Mouse (Mus musculus): ENCODE measurements around the gene Rspry1. TPM values are rescaled to one million over a fixed set of nuclear protein-coding genes. Genes with fewer than 3 reads are reported as not detected.

Rspry1 gene
- total RNA-seq, 2 experiments from 2014 or later, result 23.3 to 25.3 TPM

DNA sequence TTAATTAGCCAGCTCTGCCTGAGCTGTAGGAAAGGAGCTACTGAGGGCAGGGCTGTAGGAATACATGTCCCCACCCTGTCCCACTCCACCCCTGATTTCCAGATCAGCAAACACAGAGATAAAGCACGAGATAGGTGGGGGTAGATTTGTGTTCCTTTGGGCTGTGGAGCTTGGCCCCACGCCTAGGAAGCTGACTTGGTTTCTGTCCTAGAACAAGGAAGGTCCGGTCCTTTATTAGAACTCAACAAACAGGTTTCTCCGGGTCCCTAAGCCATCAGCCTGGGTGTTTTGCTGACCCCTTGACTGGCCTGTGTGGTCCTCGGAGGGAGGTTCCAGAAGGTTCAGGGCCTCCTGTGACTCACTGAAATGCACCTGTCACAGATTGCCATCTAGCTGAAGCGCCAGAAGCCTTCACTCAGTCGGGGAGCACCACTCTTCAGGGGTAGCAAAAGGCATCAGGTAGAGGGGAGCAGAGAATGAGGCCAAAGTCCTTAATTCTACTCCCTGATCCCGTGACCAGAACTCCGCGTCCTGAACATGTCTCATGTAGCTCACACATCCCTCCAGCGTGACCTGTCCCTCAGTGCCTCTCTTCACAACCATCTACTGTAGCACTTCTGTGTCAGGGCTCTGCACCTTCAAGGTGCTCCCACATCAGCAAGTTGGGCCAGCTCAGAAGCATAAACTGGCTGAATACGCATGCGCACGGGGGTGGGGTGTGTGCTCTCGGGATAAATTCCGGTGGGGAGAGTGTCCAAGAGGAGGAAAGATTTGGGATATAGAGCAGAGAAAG, 81.2 kb downstream of the Rspry1 start:
- peak in 1 of 2 experiments; percentile 14 for DNase-seq (ENCODE audit: low spot score in 2 of 2)

DNA sequence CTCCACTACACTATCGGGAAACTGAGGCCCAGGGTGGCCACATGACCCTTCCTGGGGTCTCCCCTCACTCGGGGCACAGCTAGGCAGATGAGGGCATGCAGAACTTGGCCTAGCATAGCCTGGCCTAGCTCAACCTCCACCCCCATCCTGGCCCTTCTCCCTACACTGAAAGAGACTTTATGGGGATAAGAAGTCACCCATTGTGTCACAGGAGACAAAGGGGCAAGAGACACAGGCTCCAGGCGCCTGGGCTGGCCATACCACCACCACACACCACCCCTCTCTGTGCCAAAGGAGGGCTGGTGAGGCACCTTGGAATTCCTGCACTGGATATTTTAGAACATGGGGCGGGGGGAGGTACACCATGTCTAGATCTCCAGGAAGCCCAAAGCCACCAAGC, 82.5 kb downstream of the Rspry1 start:
- no peak for DNase-seq (ENCODE audit: low spot score in 2 of 2)

DNA sequence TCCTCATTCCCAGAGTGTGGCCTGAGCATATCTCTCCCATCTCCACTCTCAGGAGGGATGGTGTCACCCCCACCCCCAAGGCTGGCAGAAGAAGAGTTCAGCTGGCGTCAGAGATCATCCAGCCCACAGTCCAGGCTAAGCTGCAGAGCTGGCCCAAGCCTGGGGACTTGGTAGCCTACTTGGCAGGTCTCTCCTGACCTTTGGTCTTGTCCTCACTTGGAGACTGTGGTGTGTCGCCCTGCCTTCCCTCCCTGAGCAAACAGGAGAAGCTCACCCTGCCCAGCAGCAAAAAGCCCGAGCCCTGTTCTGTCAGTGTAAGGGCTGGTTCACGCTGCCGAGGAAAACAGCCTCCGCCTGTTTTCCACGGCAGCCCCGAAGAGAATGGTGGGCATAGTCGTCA, 84.2 kb downstream of the Rspry1 start:
- DNase-seq (ENCODE audit: low spot score in 2 of 2), result no peak

DNA sequence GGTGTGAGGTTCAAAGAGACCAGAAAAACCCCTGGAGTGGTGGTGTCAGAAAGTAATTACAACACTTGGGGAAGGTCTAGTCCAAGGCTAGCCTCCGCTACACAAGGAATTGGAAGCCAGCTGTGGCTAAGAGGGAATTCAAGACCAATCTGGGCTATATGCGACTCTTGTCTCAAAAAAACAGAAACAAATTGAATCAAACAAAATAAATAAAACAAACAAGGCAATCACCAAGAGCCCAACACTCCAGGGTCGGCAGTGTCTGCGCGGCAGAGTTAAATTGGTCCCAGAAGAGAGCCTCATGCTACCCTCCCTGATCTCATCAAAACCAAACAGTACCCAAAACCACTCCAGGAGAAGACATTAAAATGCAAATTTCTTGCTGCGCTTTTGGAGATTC, 93.0 kb downstream of the Rspry1 start:
- peak in 1 of 2 experiments; percentile 10 for DNase-seq (ENCODE audit: low spot score in 2 of 2)

DNA sequence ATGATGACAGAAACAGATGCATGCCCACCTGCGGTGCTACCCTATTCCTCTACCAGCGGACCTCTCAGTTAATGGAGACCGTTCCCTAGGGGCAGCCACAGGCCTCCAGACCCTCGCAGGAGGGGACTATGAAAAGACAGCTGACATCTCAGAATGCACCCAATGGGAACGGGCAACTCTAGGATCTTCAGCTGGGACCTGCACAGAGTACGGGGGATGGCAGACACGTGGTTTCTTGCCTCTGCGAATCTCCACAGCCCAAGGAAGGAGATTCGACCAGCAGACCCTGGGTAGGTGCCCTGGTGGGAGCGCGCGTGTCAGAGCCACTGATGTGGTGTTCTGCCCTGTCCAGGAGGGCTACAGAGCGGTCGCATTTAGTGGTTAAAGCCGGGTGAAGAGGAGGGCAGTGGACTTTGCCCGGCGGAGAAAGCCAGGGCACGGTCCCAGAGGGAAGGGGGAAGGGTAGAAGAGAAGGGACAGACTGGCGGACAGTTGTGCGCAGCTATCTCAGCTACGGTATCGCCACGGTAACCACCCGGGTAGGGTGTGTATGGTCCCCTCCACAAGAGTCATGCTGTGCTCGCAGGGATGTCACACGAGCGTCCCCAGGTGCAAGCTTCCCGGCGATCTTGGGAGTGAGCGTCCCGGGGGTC, 93.7 kb downstream of the Rspry1 start:
- peak in 1 of 2 experiments; percentile 27 for DNase-seq (ENCODE audit: low spot score in 2 of 2)

DNA sequence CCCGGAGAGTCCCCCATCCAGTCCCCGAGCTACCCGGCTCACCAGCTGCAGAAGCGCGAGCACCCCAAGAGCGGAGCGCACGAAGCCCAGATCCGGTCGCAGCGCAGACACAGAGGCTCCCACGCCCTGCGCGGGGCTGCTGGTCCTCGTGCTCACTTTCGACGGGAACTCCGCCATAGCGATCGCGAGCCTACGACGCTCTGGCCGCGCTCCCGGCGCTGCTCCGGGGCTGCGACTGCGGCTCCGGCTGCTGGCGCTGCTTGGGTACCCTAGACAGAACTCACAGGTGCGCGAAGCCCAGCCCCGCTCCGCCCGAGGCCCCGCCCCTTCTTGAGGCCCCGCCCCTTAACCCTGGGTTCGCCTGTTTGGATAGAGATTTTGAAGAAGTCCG, 94.3 kb downstream of the Rspry1 start, which contains the start of gene Pllp:
Pllp (minus strand) TSS at position 285 of the 391 bp plus-strand sequence.
- DNase-seq (ENCODE audit: low spot score in 2 of 2), result no peak

DNA sequence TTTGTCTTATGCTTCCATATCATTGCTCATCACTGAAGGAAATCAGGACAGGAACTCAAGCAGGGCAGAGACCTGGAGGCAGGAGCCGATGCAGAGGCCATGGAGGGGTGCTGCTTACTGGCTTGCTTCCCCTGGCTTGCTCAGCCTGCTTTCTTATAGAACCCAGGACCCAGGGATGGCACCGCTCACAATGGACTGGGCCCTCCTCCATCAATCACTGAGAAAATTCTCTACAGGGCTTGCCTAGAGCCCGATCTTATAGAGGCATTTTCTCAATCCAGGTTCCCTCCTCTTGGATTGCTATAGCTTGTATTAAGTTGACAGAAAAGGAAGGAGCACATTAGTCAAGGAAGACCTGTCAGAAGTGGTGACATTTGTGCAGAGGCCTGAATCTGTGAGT, 94.8 kb downstream of the Rspry1 start:
- no peak for DNase-seq (ENCODE audit: low spot score in 2 of 2)

DNA sequence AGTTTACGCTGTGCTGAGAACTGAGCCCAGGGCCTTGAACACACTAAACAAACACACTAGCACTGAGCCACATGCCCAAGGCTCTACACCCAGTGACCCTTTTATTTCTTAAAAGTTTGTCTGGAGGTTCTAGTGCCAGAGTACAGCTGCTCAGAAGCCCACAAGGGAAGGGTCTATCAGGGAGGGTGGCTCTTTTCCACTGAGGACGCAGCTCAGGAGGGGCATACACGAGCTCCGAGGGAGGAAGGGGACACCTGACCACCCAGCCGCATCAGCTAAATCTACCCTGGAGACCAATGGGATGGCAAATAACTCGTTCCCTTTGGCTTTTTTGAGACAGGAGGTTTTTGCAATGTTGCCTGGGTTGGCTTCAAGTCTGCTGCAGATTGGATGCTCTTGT, 96.2 kb downstream of the Rspry1 start:
- DNase-seq (ENCODE audit: low spot score in 2 of 2), result no peak

DNA sequence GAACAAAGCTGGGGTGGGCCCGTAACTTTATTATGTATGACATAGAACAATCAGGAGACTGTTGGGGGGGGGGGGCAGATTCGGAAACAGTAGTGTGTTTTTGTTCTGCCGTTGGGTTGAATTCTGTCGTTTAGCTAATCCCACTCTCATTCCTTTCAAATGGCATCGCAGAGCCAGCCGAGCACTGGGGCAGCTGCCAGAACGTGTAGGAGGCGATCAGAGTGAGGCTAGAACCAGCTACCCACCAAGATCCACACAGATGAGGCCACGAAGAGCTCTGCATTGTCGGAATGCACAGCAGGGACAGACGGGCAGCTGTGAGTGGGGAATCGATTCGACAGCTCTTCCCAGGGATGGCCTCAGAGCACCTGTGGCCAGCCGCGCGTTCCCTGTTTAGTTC, 97.6 kb downstream of the Rspry1 start:
- no peak for DNase-seq (ENCODE audit: low spot score in 2 of 2)

DNA sequence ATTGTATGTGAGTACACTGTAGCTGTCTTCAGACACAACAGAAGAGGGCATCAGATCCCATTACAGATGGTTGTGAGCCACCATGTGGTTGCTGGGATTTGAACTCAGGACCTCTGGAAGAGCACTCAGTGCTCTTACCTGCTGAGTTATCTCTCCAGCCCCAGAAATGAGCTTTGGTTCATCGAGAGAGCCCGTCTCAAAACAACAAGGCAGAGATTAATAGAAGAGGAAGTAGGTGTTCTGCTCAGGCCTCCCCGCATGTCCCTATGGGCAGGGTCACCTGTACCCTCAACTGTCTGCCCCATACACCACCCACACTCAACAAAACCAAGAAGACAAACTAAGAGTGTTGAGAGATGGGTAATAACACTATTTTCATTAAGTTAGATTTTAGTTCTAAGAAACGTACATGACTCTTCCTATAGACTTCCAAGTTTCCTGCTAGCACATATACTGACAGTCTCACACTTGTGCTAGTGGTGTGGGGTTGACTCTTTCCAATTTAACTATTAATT, 98.7 kb downstream of the Rspry1 start:
- no peak for DNase-seq (ENCODE audit: low spot score in 2 of 2)

DNA sequence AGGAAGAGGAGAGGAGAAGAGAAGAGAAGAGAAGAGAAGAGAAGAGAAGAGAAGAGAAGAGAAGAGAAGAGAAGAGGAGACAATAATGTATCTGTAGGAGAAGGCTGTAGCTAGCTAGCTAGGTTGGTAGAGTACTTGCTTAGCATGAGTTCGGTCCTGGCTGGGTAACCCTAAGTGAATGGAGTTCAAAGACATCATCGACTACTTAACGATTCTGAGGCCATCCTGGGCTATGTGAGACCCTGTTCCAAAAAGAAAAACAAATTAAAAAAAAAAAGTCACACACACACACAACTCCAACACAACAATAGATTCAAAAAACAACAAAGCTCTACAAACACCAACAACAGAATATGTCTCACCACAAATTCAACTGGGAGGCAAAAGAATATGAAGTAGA, 100.4 kb downstream of the Rspry1 start:
- DNase-seq (ENCODE audit: low spot score in 2 of 2), result no peak

DNA sequence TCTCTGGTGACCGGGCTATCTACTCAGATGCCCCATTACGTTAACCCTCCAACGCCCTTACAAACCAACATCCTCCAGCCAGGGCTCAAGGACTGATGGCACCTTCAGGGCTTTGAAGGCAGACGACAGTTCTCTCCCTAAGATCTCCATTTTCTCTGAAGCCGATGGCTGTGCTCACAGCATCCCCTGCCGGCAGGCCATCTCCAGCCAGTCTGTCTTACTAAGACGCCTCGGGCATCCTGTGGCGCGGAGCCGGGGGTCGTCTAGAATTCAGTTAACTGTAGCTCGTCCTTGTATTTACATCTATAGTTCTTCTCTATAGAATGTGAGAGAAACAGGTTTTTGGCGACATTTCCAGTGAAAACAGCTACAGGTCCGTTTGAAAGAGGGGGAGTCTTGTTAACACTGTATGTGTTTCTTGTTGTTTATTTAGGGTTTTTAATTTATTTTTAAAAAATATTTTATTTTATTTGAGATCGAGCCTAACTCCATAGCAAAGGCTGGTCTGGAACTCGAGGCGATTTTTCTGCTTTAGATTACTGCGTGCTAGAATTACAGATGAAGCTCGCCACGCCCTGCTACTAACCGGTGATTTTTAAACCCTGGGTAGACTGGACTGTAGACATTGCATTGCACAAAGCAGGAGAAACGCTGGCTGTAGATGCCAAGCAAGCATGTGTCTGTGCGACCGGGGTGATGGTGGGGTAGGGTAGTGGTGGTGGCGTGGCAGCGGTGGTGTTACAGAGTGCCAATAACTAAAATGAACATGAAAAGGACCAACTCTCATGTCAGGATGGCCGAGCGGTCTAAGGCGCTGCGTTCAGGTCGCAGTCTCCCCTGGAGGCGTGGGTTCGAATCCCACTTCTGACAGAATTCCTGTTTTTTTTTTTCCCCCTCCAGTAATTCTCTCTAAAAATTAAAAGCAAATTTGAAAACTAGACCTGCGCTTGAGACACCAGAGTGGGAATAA, 101.4 kb downstream of the Rspry1 start:
- peak; percentile 74 to 75 for DNase-seq (ENCODE audit: low spot score in 2 of 2)

DNA sequence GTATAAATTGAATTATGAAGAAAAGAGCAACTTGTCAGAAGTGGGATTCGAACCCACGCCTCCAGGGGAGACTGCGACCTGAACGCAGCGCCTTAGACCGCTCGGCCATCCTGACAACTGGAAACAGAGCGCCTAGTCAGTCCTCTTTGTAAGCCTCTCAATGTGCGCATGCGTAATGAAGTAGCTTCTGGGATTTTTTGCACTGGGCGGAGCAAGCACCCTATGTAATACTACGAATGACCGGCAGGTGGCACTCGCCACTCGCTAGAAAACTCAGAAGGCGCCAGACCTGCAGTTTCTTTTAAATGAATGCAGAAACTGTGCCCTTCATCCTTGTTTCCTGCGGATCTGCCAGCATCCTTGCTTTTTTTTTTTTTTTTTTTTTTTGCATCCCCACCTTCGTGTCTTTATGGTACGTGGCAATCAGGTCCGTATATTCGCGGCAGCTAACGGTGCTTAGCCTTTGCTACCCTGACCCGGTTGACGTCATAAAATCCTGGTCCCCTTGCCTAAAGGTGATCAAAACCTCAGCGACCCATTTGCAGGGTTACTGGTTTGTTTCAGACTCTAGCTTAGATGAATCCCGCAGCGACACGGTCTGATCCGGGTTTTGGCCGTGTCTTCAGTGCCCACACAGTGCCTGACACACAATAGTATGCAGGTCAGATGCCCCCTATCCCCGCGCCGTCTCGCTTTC, 102.4 kb downstream of the Rspry1 start:
- DNase-seq (ENCODE audit: low spot score in 2 of 2), result peak; percentile 99 to 100

DNA sequence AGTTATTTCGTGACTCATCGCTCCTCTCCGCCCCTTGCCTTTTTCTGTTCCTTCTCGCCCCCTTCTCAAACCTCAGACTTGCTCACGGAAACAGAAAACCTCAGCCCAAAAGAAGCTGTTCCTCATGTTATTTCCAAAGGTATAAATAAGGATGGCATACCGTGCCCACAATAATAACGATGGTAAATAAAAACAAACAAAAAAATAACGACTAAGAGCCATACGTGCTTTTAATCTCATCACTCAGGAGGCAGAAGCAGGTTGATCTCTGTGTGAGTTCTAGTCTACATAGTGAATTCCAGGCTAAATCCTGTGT, 102.9 kb downstream of the Rspry1 start:
- no peak for DNase-seq (ENCODE audit: low spot score in 2 of 2)

DNA sequence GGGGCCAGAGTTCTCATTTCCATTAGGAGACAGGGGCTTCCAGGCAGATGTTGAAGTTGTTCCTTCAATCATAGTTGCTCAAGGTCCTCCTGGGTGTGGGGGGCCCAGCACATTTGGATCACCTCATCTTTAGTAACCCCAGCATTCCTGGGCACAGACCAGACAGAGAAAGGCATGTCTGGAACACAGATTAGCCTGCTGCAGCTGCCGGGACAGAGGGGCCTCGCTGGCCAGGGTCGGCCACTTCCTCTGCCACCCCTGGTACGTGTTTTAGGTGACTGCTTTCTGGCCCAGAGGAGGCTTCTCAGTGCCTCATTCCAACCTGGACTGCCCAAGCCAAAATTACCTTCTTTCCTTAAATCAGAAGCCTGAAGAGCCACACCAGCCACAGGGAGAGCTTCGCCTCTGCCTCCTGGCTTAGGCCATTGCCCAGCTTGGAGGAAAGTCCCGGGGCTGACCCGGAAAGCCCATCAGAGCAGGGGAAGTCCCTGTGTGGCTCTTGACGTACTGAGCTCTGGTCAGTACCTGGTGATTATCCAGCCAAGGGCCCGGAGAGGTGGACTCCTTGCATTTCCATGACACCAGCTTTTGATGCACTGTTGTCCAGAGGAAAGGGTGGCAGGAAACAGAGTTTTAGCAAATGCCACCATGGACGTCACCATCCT, 104.0 kb downstream of the Rspry1 start:
- DNase-seq (ENCODE audit: low spot score in 2 of 2), result no peak

DNA sequence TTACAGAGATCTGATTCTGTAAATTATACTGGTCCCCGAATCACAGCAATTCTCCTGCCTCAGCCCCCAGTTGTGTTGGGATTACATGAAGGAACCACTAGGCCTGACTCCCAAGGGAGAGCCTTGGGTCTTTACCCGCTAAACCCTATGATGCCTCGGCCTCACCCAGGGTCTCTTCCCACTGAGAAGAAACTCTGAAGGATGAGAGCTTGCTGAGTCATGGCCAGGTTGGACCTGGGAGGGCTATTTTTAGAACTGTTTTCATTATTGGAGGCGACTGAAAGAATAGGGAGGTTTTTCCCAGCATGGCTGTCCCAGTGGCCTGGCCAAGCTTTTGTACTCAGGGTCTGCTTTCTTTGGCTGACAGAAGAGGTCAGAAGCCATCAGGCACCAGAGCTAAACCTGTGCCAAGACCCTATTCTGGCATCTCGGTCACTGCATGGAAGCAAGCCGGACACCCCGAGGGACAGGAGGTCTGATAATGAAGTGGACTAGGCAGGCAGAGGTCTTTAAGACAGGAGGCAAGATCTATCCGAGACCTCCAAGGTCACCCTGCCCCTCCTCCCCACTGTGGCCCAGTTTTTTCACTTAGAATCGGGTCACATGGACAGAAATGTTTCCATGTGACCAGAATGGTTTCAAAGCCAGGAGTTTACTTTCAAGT, 105.1 kb downstream of the Rspry1 start:
- DNase-seq (ENCODE audit: low spot score in 2 of 2), result peak in 1 of 2 experiments; percentile 35
